Mouse (Mus musculus) limb, embryonic 15.5 days (tissue): ENCODE measurements at regions not wholly inside any gene's neighbourhood (a gene's known extent, or its start where the extent isn't known, plus 50 kb on each side); places are given as distances from the start of the nearest gene placed in this dataset.

Source experiments
- ATAC-seq: fragments of 200-750 bp; cut with Nextera tagmentation; 2 replicates; pipeline ENCODE4 v1.8.0; 2017; ENCODE audit warnings: low read depth, moderate TSS enrichment; ENCODE audit not compliant: insufficient number of reproducible peaks, low FRiP score, low TSS enrichment
- H3K27ac ChIP-seq: fragments of 300-500 bp; sonication (generic); 2 replicates; pipeline ENCODE4 v1.5.1; 2015; ENCODE audit warnings: moderate library complexity, mild to moderate bottlenecking, inconsistent platforms
- H3K27me3 ChIP-seq: fragments of 300-500 bp; sonication (generic); 2 replicates; pipeline ENCODE4 v1.6.1; 2015; ENCODE audit warnings: inconsistent platforms
- H3K36me3 ChIP-seq: fragments of 300-500 bp; sonication (generic); 2 replicates; pipeline ENCODE4 v1.6.1; 2015; ENCODE audit warnings: inconsistent platforms
- H3K4me1 ChIP-seq: fragments of 300-500 bp; sonication (generic); 2 replicates; pipeline ENCODE4 v1.6.1; 2015; ENCODE audit warnings: inconsistent platforms
- H3K4me2 ChIP-seq: fragments of 300-500 bp; sonication (generic); 2 replicates; pipeline ENCODE4 v1.6.1; 2015; ENCODE audit warnings: mild to moderate bottlenecking, inconsistent platforms
- H3K4me3 ChIP-seq: fragments of 300-500 bp; sonication (generic); 2 replicates; pipeline ENCODE4 v1.5.1; 2015; ENCODE audit warnings: mild to moderate bottlenecking, inconsistent platforms
- H3K9ac ChIP-seq: fragments of 300-500 bp; sonication (generic); 2 replicates; pipeline ENCODE4 v1.6.1; 2015; ENCODE audit warnings: inconsistent platforms
- H3K9me3 ChIP-seq: fragments of 300-500 bp; sonication (generic); 2 replicates; pipeline ENCODE4 v1.6.1; 2016; ENCODE audit warnings: inconsistent platforms
- WGBS: fragments of 180-500 bp; shearing (Covaris S2); methylation state at CpG from one replicate; pipeline ENCODE4 v1.1.7; 2015; 5-methylcytosine and 5-hydroxymethylcytosine counted together

DNA sequence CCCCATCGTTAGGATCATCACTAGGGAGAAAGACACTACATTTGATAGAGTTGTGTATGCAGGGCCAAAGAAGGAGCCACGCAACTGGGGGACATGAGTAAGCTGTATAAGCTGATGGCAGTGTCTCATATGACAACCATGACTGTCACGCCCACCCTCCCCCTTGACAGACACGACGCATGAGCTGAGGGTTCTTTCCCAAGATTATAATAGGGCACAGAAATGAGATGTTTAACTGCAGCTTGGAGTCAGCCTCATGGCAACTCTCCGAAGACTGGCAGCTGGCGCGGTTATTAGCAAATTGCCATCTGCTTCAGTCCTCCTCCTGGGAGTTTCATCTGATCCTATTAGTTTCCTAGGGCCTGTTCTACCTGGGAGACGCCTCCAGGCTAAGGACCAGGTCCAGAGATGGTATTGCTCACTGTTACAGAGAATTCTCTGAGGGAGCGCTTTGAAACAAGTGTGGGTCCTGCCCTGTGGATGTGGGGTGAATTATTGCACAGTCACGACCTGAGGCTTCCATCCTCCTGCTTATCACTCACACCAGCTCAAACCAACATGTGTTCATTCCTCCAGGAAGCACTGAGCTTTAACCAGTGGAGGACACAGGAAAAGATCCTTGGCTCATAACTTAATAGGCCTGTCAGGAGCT is 235.6 kb upstream of the Id2 start:
- Histone ChIP-seq H3K4me1 (no peaks in the 10 kb centered on the region), H3K36me3 (no peaks in the 10 kb centered on the region), H3K27ac (no peak overlapping the region), H3K4me3 (no peak overlapping the region), H3K9me3 (no peaks in the 10 kb centered on the region), H3K4me2 (no peak overlapping the region), H3K9ac (no peak overlapping the region), H3K27me3 (no peaks in the 10 kb centered on the region)
- 76% methylated on average over 11 of the region's 11 CpGs for WGBS
- ATAC-seq = no peak

GRCm38 (mm10) chr12:25330004-25330708 is 233.2 kb upstream of the Id2 start:
- no peak for ATAC-seq
- H3K9me3 ChIP-seq = no peaks in the 10 kb centered on the region
- H3K36me3 ChIP-seq = no peaks in the 10 kb centered on the region
- no peaks in the 10 kb centered on the region for H3K27me3 ChIP-seq
- H3K4me2 ChIP-seq = no peak overlapping the region
- H3K4me3 ChIP-seq = no peak overlapping the region
- no peak overlapping the region for H3K9ac ChIP-seq
- WGBS = 83% methylated on average over 5 of the region's 5 CpGs
- no peak overlapping the region for H3K27ac ChIP-seq
- H3K4me1 ChIP-seq = no peaks in the 10 kb centered on the region

GRCm38 (mm10) chr12:25325901-25326300 is 229.0 kb upstream of the Id2 start:
- Histone ChIP-seq H3K36me3 (no peaks in the 10 kb centered on the region), H3K4me2 (no peak overlapping the region), H3K27me3 (no peaks in the 10 kb centered on the region), H3K4me1 (no peaks in the 10 kb centered on the region), H3K4me3 (no peak overlapping the region), H3K9ac (no peak overlapping the region), H3K9me3 (no peaks in the 10 kb centered on the region), H3K27ac (no peak overlapping the region)
- WGBS = 89% methylated on average over 3 of the region's 3 CpGs
- no peak for ATAC-seq

DNA sequence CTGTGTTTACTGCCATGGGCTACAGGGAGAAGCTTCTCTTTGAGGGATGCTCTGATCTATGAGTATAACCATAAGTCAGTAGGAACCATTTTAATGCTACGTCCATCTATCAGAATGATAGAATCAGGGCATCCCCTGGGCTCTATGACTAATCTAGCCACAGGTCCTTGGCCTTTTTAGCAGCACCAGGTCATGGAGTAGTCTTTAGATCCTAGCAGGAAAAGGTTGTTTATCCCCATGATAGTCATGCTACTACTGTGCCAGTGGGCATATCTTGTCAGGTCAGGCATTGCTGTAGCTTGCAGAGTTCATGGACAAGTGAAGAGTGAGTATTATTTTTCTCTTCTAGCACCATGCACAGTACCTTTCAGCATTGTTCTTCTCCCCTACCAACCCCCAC is 226.2 kb upstream of the Id2 start:
- 95% methylated on average over 1 of the region's 1 CpGs for WGBS
- no peak overlapping the region for H3K27ac ChIP-seq
- no peaks in the 10 kb centered on the region for H3K36me3 ChIP-seq
- no peaks in the 10 kb centered on the region for H3K9me3 ChIP-seq
- H3K27me3 ChIP-seq = no peaks in the 10 kb centered on the region
- no peak overlapping the region for H3K9ac ChIP-seq
- no peak for ATAC-seq
- no peak overlapping the region for H3K4me3 ChIP-seq
- no peak overlapping the region for H3K4me2 ChIP-seq
- H3K4me1 ChIP-seq = no peaks in the 10 kb centered on the region

DNA sequence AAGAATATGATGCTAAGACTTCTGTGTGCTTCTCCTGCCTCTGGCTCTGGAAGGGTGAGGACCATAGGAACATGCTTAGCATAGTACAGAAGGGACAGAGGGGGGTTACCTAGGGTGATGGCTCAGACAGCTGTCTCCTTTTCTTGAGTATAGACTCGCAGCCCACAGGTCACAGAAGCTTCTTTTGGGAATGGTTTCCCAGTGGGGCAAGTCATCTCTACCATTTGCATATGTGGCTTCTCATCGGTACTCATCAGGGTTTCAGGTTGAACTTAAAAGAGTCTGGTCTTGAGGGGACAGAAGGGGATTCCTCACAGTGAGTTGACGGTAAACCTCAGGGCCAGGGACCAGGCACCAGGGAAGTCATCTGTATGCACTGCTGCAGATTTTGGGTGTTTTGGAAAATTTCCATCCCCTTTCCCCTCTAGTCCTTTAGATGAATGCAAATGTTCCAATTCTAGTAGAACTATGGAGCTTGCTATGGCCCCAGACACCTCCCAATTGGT is 223.4 kb upstream of the Id2 start:
- Histone ChIP-seq H3K27me3 (no peaks in the 10 kb centered on the region), H3K4me1 (no peaks in the 10 kb centered on the region), H3K4me2 (no peak overlapping the region), H3K9ac (no peak overlapping the region), H3K36me3 (no peaks in the 10 kb centered on the region), H3K27ac (no peak overlapping the region), H3K9me3 (no peaks in the 10 kb centered on the region), H3K4me3 (no peak overlapping the region)
- no peak for ATAC-seq
- WGBS = 86% methylated on average over 3 of the region's 3 CpGs

DNA sequence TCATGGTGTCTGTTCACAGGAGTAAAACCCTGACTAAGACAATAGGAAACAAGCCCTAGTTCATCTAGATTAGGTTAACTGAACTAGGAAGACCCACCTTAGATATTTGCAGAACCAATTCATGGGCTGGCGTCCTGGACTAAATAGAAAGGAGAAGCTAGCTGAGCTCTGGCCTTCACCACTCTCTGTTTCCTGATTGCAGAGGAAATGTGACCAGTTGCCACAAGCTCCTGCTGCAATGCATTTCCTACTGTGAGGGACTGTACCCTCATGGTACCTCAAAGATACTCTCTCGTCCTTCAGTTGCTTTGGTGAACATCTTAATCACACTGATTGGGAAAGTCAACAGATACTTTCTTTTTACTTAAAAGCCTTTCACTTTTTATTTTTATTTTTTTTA is 222.9 kb upstream of the Id2 start:
- no peaks in the 10 kb centered on the region for H3K36me3 ChIP-seq
- no peak for ATAC-seq
- H3K4me1 ChIP-seq = no peaks in the 10 kb centered on the region
- H3K4me2 ChIP-seq = no peak overlapping the region
- WGBS = 89% methylated on average over 2 of the region's 2 CpGs
- no peaks in the 10 kb centered on the region for H3K27me3 ChIP-seq
- no peak overlapping the region for H3K27ac ChIP-seq
- H3K4me3 ChIP-seq = no peak overlapping the region
- H3K9ac ChIP-seq = no peak overlapping the region
- no peaks in the 10 kb centered on the region for H3K9me3 ChIP-seq

GRCm38 (mm10) chr12:25318072-25318671 is 221.2 kb upstream of the Id2 start:
- no peaks in the 10 kb centered on the region for H3K27me3 ChIP-seq
- no peak overlapping the region for H3K27ac ChIP-seq
- 60% methylated on average over 4 of the region's 4 CpGs for WGBS
- H3K4me2 ChIP-seq = no peak overlapping the region
- no peak overlapping the region for H3K9ac ChIP-seq
- no peaks in the 10 kb centered on the region for H3K9me3 ChIP-seq
- ATAC-seq = no peak
- H3K36me3 ChIP-seq = no peaks in the 10 kb centered on the region
- H3K4me3 ChIP-seq = no peak overlapping the region
- H3K4me1 ChIP-seq = no peaks in the 10 kb centered on the region

GRCm38 (mm10) chr12:25315969-25316368 is 219.0 kb upstream of the Id2 start:
- no peak overlapping the region for H3K4me3 ChIP-seq
- no peaks in the 10 kb centered on the region for H3K36me3 ChIP-seq
- no peaks in the 10 kb centered on the region for H3K27me3 ChIP-seq
- 29% methylated on average over 1 of the region's 1 CpGs for WGBS
- H3K27ac ChIP-seq = no peak overlapping the region
- H3K9me3 ChIP-seq = no peaks in the 10 kb centered on the region
- no peak overlapping the region for H3K9ac ChIP-seq
- H3K4me1 ChIP-seq = no peaks in the 10 kb centered on the region; the same call in 1 of the 2 replicates
- no peak for ATAC-seq
- H3K4me2 ChIP-seq = no peak overlapping the region

GRCm38 (mm10) chr12:25313212-25313611 is 216.3 kb upstream of the Id2 start:
- H3K27ac ChIP-seq = no peak overlapping the region
- H3K36me3 ChIP-seq = no peaks in the 10 kb centered on the region
- H3K9me3 ChIP-seq = no peaks in the 10 kb centered on the region
- H3K4me2 ChIP-seq = no peak overlapping the region
- no peak overlapping the region for H3K4me3 ChIP-seq
- H3K4me1 ChIP-seq = peaks cover 9% of the 10 kb centered on the region
- no peak overlapping the region for H3K9ac ChIP-seq
- no peak for ATAC-seq
- H3K27me3 ChIP-seq = no peaks in the 10 kb centered on the region

DNA sequence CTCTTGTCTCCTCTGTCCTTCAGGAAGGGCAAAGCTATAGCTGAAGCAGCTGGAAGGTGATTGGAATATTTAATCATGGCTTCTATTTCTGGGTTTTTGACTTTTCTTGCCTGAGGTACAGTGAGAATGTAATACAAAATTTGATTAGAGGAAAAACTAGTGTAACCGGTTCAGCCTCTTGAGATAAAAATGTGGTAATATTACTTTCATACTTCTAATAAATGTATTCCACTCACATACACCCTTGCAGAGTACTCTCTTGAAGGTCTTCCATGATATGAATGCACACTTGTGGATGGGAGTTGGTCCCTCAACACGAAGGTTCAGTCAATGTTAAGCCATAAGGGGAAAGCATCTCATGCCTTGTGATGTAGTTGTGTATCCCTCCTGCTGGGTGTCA is 215.4 kb upstream of the Id2 start:
- H3K9ac ChIP-seq = no peak overlapping the region

GRCm38 (mm10) chr12:25311728-25312127 is 214.8 kb upstream of the Id2 start:
- 85% methylated on average over 7 of the region's 7 CpGs for WGBS

More for the DNA sequence above, 215.4 kb upstream of the Id2 start:
- Histone ChIP-seq H3K4me3 (no peak overlapping the region), H3K4me2 (no peak overlapping the region), H3K27me3 (no peaks in the 10 kb centered on the region), H3K4me1 (peaks cover 9% of the 10 kb centered on the region), H3K9me3 (no peaks in the 10 kb centered on the region), H3K27ac (no peak overlapping the region), H3K36me3 (no peaks in the 10 kb centered on the region)
- ATAC-seq = no peak
- 81% methylated on average over 2 of the region's 2 CpGs for WGBS

DNA sequence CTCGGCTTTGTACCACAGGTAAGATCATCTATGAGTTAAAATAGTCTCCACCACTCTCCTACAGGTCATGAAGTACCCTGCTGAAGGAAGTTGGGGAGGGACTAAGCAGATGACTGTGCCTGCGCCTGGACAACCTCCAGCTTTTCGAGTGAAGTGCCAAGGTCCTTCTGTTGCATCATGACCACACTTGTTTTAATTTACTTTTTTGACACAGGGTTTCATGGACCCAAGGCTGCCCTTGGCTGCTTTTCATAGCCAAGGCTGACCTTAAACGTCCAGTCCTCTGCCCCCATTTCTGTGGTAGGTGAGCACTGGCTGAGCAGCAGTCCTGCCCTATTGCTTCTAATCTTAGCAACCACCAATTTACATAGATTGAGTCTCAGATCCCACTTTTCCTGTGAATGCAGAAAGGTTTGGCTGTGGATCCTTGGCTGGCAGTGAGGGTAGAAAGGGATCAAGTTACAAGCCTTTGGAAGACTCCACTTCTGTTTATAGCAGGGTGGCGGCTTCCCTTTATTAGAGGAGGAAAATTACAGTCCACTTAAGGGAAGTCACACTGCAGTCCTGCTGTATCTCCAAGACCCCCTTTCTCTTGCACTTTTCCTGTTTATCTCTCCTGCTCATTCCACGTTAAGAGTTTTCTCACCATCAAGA is 213.5 kb upstream of the Id2 start:
- no peak for ATAC-seq
- H3K27ac ChIP-seq = no peak overlapping the region
- H3K4me2 ChIP-seq = no peak overlapping the region
- H3K9ac ChIP-seq = no peak overlapping the region
- no peaks in the 10 kb centered on the region for H3K36me3 ChIP-seq
- no peaks in the 10 kb centered on the region for H3K9me3 ChIP-seq
- peaks cover 9% of the 10 kb centered on the region for H3K4me1 ChIP-seq
- H3K27me3 ChIP-seq = no peaks in the 10 kb centered on the region
- 41% methylated on average over 6 of the region's 6 CpGs for WGBS
- H3K4me3 ChIP-seq = no peak overlapping the region

More at GRCm38 (mm10) chr12:25311728-25312127, 214.8 kb upstream of the Id2 start:
- no peak for ATAC-seq
- H3K9me3 ChIP-seq = no peaks in the 10 kb centered on the region
- no peak overlapping the region for H3K4me2 ChIP-seq
- no peaks in the 10 kb centered on the region for H3K27me3 ChIP-seq
- no peak overlapping the region for H3K4me3 ChIP-seq
- H3K9ac ChIP-seq = no peak overlapping the region
- peaks cover 9% of the 10 kb centered on the region for H3K4me1 ChIP-seq
- H3K36me3 ChIP-seq = no peaks in the 10 kb centered on the region
- no peak overlapping the region for H3K27ac ChIP-seq
